7 mouse cellular contexts compared by ENCODE assay signal in the genomic region with DNA sequence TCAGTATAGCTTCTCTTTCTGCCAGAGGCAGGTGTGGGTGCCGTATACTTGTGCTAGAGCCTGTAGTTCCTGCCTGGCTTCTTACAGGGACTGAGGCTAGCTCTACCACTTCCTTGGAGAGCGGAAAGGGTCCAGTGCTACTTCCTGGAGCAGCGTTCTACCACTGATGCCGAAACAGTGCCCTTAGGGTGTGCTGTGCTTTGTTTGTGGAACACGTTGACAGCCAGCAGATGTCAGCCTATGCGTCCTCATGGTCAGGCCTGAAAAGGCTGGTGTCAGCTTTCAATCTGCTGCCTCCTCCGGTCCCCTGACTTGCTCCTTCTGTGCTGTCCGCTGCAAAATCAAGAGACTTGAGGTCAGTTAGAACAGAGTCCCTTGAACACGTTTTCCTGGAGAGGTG. TPM values are rescaled to one million over a fixed set of nuclear protein-coding genes. Genes with fewer than 3 reads are reported as not detected.
DNase-seq lines count a peak whose midpoint lies in the region; TF ChIP-seq lines count a peak whose summit lies in the region.

No protein-coding gene starts in this region.

- H3K36me3 ChIP-seq in ES-Bruce4 (ENCODE audit: control insufficient read depth, insufficient read depth, low read length, poor library complexity, severe bottlenecking) (no peaks in the 10 kb centered on the region), myocyte (ENCODE audit: control insufficient read depth, insufficient read depth) (peaks cover 20% of the 10 kb centered on the region)

- TF ChIP-seq POLR2A in ES-Bruce4 (IDR thresholded peaks at IDR 0.05; ENCODE audit: insufficient read depth, low read length) (no peak), myocyte (IDR thresholded peaks at IDR 0.05; ENCODE audit: insufficient read length, low read depth) (no peak)

- peak; percentile 70 for DNase-seq in brain, adult 2 months (ENCODE audit: low read depth, low spot score)
- peak; percentile 49 to 50 for DNase-seq in heart, adult 9 months (ENCODE audit: low spot score in 2 of 2)
- peak; percentile 47 to 67 for DNase-seq in kidney, postnatal 4 days
- no peak for DNase-seq in spleen, postnatal 4 days (ENCODE audit: low spot score in 2 of 2)
- no peak for DNase-seq in thymus, adult 18-20 months

- no peak overlapping the region for H3K27ac ChIP-seq in ES-Bruce4 (ENCODE audit: insufficient read depth, low read length)

- no peak overlapping the region for H3K4me3 ChIP-seq in ES-Bruce4 (ENCODE audit: low read depth, low read length)
- H3K4me3 ChIP-seq in myocyte: no peak overlapping the region

- no peaks in the 10 kb centered on the region for H3K79me2 ChIP-seq in myocyte (ENCODE audit: control insufficient read depth, insufficient read depth)

- peak; percentile 67; the same call in 1 of the 2 replicates for TF ChIP-seq EP300 in ES-Bruce4 (IDR thresholded peaks at IDR 0.05; ENCODE audit: insufficient read depth, low read depth, low read length)

- H3ac ChIP-seq in myocyte (ENCODE audit: control insufficient read depth, insufficient read length): no peak overlapping the region

- no peaks in the 10 kb centered on the region for H3K4me1 ChIP-seq in ES-Bruce4 (ENCODE audit: control insufficient read depth, insufficient read depth, low read length)

- TF ChIP-seq CTCF in ES-Bruce4 (IDR thresholded peaks at IDR 0.05; ENCODE audit: low read depth, low read length): peak; percentile 52

- H3K4me2 ChIP-seq in myocyte (ENCODE audit: low read depth): peak overlapping the region; percentile 4

- H3K27me3 ChIP-seq in ES-Bruce4 (ENCODE audit: control insufficient read depth, insufficient read depth, low read length, poor library complexity, severe bottlenecking) (no peaks in the 10 kb centered on the region), myocyte (ENCODE audit: control insufficient read depth, insufficient read depth, insufficient read length) (no peaks in the 10 kb centered on the region)

- no peaks in the 10 kb centered on the region for H3K9me3 ChIP-seq in ES-Bruce4 (replicated peaks; ENCODE audit: control insufficient read depth, insufficient read depth, low read length, poor library complexity, severe bottlenecking)

- H3K9ac ChIP-seq in ES-Bruce4 (ENCODE audit: low read depth, poor library complexity, severe bottlenecking): no peak overlapping the region

TF ChIP-seq in myocyte, 11 proteins besides CTCF, POLR2A, EP300 and RAD21:
- no peak for TF ChIP-seq E2F4 (IDR thresholded peaks at IDR 0.05; ENCODE audit: insufficient read depth)
- TF ChIP-seq CEBPB (IDR thresholded peaks at IDR 0.05; ENCODE audit: insufficient read depth, poor library complexity, severe bottlenecking): no peak
- TF ChIP-seq REST (IDR thresholded peaks at IDR 0.05; ENCODE audit: insufficient read depth, insufficient read length): no peak
- no peak for TF ChIP-seq POLR2AphosphoS2 (IDR thresholded peaks at IDR 0.05; ENCODE audit: insufficient read length, low read depth)
- TF ChIP-seq MYOD1 (IDR thresholded peaks at IDR 0.05; ENCODE audit: control insufficient read depth in 1 of 3, insufficient read length in 2 of 3, low read depth in 2 of 3): peak in 1 of 3 experiments; percentile 35

RNA-seq across cellular contexts. Expression of a gene that starts 52.2 kb away (rescaled TPM):
- polyA plus RNA-seq in ES-Bruce4 (2011; ENCODE audit: insufficient read depth, insufficient read length, low read depth, missing spikeins): 15.1 and 23.5 TPM in 2 replicates
- 31.1 TPM for polyA plus RNA-seq in myocyte (2012; fragmentation: generic; extraction: Trizol)

Comparison
In these comparisons a context has a peak if more than half of its experiments do, and no peak if none do; other contexts are left out.
1. DNase-seq: peak in brain, adult 2 months (single experiment), heart, adult 9 months (2 of 2) and kidney, postnatal 4 days (2 of 2); none in spleen, postnatal 4 days (0 of 2) and thymus, adult 18-20 months (0 of 2).